Mouse (Mus musculus) right cerebral cortex, postnatal 25 days (tissue): Measurements from ENCODE around the gene Wasf3.
"Not testable (repeated sequence)": the region's sequence is repeated elsewhere in the genome, so short reads cannot be mapped to it uniquely, and the experiment has no call there.

Experiments
- DNase-seq: peaks from one replicate; pipeline ENCODE4 v3.0.0; 2022

The Wasf3 gene

DNA sequence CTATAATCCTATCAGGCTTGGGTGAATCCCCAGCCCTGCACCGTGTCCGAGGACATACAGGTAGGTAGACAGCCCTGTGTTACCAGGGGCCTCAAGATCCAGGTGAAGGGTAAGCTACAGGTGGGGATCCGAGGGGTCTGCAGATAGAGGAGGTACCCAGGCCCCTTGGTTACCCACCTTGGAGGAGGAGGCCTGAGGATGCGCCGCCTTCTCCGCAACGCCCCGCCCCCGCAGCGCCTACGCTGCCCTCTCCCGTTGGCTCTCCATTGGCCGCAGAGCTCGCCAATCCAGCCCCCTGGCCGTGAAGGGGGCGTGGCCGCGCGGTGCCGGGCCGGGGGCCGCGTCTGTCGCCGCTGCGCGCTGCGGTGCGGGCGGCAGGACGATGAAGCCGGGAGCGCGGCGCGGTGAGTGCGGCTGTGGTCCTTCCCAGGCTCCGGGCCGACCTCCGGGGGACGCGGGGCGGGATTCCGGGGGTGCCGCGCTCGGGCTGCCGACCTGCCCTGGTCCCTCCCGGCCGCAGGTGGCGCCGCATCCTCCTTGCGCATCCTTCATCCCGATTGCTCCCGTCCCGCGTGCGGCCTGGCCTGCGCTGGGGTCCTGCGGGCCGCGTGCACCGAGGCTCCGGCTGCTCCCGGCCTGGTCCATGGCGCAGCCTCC, at the start of gene Wasf3:
Gene Wasf3 (plus strand): TSS at position 51 of the 657 bp plus-strand sequence.
- peak; percentile 94 for DNase-seq

DNA sequence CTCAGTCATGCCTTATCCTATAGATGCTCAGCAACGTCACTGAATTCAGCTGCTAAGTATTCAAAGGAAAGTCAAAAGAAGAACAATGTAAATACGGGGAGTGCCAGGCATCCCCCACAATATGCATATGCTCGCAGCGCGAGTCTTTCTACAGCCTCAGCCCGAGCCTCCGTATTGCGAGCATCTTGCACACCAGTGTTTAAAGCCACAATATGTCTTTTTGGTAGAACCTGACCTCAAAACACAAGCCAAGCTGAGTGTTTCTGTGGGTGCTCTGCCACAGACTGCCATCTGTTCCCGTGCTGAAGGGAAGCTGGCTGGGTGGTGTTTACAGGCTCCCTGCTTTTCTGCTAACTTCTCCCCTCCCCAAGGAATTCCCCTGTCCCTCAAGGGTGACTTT, 46.7 kb upstream of the Wasf3 start:
- DNase-seq = peak; percentile 54

DNA sequence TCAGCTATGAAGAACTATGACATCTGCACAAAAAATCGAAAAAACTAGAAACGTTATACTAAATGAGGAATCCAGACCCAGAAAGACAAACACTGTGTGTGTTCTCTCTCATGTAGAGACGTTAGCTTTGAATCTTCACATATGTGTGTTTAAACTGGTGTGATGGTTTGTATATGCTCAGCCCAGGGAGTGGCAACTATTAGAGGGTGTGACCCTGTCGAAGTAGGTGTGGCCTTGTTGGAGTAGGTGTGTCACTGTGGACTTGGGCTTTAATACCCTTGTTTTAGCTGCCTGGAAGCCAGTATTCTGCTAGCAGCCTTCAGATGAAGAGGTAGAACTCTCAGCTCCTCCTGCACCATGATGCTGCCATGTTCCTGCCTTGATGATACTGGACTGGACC, 44.7 kb upstream of the Wasf3 start:
- DNase-seq = no peak

DNA sequence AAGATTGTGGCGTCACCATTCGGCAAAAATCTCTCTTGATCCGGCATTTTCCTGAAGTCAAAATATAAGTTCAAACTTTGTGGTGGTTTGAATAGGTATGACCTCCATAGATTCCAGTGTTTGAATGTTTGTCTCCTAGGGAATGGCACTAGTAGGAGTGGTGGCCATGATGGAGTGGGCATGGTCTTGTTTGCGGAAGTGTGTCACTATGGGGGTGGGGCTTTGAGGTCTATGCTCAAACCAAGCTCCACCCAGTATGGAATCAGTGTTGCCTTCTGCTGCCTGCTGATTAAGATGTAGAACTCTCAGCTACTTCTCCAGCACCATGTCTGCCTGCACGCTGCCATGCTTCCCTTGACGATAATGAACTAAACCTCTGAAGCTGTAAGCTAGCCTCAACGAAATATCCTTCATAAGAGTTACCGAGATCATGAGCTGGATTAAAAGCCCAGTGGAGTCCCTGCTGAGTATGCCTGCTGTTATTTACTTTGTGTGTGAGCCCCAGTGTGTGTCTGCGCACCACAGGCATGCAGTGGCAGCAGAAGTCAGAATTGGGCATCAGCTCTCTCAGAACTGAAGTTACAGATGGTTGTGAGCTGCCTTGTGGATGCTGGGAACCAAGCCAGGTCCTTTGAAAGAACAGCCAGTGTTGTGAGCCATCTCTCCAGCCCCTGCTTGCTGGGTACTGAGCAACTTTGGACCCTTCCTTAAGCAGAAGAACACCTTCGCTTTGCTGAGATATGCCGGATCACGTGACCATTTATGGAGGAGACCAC, 39.7 kb upstream of the Wasf3 start:
- no peak for DNase-seq

DNA sequence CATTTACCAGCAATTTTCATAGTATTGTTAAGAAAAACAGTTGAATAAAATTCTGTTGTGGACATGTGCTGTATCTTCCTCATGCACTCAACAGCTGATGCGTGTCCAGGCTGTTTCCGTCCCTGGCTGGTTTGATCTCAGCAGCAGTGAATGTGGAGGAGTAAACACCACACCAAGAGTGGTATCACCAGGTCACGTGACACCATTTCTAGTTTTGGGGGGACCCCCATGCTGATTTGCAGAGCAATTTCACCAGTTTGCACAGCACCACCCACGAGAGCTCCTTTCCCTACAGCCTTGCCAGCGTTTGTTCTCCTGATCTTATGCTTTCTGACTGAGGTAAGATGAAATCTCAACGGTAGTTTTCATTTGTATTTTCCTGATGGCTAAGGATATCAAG, 37.7 kb upstream of the Wasf3 start:
- no peak for DNase-seq

DNA sequence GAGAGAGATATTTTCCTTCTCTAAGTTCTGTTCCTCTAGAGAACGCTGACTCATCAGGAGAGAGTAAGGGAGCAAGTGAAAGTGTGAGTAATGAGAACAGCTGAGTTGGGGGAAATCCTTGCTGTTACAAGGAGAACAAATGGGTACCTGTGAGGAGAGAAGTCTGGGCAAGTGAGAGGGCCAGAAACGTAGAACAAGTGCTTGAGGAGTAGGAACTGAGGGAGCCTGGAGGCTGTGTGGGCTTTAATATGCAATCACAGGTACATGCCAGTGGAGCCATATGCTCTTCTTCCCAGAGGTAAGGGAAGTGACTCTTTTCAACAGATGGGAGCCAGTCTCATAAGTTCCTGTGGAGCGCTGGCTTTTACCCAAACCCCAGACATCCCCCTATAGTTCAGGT, 35.6 kb upstream of the Wasf3 start:
- DNase-seq = peak; percentile 44

DNA sequence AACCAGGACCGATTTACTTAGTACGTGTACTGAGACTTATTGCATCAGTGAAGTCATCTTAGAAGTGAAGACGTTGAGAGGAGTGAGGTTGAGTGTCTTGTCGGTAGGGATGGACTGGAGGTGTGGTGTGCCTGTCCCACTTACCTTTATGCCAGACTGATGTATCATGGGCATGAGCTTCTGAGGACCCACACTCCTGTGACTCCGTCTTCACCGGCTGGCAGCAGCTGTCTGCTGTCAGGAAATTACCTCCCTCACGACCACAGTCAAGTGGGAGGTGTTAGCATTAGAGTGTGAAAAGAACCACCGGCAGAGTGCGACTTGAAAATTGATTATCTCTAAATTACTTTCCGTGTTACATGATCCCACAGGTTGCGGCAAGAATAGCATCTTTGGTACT, 34.0 kb upstream of the Wasf3 start:
- DNase-seq = no peak

DNA sequence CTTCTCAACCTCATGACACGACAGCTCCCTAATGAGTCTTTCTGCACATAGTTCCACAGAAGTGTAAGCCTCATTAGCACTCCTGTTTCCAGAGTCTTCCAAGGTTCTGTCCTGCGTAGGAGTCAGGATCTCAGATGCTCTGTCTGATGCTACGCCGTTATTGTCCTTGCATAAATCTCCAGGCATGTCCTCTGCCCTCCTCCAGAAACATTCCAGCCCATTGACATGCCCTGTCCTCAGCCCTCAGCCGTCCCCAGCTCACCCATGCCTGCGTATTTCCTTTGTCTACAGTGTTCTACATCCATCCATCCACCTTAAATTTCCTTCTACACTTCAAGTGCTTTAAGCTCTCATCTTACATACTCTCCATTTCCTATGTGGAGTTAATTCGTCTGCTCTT, 32.8 kb upstream of the Wasf3 start:
- no peak for DNase-seq

DNA sequence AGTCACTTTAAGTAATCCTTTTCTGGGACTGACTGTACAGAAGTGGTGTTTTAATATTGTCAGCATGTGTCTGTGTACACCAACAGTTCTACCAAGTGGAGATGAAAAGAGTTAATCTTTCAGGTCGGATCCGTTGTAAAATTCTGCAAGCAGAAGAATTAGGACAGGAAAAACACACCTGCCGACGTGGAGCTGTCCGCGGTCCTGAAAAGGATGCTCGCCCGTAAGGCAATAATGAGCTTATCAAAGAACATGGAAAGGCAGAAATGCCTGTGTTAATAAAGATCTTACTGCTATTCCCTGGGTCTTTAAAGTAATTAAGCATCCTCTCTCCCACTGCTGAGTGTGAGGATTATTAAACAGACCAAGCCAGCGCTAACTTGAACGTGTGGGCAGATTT, 24.4 kb upstream of the Wasf3 start:
- no peak for DNase-seq

DNA sequence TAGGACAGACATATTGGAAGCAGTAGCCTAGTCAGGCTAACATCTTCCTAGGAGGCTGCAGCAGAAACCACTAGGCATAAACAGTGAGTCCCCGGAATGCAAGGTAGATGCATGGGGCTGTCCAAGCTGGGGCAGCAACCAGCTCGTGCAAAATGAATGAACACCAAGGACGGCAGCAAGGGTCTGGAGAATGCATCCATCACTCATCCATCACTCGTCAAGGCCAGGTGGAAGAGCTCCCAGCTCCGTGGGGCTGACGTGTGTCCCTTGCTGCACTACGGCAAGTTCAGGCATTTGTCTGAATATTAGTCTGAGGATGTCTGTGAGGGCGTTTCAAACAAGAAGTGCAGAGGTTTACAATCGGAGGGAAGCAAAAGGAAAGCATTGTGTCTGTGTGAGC, 22.1 kb upstream of the Wasf3 start:
- no peak for DNase-seq

DNA sequence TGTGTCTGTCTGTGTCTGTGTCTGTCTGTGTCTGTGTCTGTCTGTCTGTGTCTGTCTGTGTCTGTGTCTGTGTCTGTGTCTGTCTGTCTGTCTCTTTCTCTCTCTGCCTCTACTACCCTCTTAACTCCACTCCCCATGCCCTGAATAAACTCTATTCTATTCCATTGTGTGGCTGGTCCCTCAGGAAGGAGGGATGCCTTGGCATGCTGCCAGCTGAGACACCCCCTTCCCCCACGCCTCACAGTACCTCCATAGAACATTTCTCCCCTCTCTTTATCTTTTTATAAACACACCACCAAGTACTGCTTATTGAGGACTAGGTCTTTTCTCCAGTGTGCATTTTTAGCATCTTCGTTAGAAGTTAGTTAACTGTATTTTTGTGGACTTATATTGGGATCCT, 16.4 kb upstream of the Wasf3 start:
- no peak for DNase-seq

DNA sequence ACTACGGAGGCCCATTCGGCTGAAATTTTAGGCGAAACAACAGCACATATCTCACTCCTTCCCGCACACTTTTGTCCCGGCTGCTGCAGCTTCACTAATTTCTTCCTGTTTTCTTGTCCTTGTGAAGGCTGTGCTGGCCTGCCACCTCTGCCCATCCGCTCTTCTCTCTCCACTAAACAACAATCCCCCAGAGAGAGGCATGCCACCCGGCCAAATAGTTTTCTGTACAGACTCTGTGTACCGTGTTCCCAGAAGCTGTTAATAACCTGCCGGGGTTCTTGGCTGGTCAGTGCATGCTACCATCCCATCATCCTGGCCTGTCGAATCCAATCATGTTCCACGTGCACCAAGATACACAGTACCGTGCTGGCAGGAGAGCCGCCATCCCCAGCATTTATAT, 15.8 kb upstream of the Wasf3 start:
- no peak for DNase-seq

DNA sequence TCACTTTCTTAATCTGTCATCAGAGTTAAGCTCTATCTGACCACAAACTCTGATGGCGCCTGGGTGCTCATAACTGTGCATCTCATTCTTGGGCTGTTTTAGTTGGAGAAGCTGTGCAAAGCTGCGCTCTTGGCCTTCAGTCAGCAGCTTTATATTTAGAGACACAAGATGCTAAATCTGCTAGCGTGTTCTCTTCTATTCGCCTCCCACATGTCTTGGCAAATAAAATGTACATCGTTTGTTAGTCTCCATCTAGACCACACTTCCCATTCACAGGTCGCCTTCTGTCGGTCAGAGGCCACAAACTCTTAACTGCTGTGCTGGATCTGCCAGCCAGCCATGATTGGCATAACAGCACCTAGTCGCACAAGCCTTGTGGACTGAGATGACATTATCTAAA, 14.0 kb upstream of the Wasf3 start:
- peak; percentile 31 for DNase-seq

DNA sequence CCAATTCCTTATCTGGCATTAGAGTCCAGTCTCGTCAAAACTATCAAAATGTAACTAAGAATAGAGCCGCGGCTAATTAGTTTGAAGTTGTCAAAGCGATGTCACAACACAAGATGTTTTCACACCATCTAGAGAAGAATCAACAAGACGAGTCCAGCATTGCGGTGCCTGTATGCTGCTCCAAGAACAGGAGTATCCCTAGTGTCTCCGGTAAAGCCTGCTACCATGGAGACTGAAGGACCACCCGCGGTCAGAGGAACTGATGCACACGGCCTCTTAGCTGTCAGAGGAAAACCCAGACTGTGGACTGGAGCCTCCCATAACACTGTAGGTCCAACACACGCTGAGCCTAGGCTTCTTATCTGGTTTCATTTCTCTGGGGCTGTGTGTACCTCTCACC, 11.5 kb upstream of the Wasf3 start:
- no peak for DNase-seq

DNA sequence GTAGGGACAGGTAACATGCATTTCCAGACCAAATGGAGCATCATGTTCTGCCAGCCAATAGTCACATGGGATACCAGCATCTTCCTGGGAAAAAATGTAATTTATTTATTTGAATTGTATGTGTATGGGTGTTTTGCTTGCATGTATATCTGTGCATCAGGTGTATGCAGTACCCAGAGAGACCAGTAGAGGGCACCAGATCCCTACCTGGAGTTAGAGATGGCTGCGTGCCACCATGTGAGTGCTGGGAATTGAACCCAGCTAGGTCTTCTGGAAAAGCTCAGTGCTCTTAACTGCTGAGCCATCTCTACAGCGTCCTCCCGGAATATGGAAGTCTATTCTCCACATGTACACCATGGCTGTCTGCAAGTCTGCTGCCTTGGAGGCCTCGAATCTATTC, 8.2 kb upstream of the Wasf3 start:
- no peak for DNase-seq

DNA sequence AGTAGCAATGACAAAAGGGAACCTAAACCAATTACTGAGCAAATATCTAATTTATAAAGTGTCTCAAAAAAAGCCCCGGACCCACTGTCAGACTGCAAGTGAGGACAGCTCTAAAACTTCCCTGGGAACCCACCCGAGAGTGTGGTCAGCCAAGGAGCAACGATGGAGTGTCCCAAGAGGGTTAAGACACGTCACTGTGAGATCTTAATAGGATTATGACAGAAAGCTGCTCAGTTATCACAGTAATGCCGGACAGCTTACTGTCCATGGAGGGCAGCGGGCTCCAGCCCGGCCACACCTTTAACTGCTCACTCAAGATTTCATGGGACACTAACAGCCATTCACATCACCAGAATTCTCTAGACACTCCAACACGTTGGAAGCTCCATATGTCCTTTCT, 4.7 kb upstream of the Wasf3 start:
- no peak for DNase-seq

DNA sequence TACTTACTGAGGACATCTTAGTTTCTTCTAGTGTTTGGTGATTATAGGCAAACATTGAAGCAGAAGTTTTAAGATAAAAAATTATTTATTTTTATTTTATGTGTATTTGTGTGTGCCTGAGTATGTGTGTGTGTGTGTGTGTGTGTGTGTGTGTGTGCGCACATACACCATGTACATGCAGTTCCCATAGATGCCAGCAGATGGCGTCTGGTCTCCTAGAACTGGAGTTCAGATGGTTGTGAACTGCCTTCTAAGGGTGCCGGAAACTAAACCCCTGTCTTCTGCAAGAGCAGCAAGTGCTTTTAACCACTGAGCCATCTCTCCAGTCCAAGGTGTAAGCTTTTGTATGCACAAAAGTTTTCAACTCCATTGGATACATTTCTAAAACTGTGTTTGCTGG, 2.5 kb upstream of the Wasf3 start:
- no peak for DNase-seq

DNA sequence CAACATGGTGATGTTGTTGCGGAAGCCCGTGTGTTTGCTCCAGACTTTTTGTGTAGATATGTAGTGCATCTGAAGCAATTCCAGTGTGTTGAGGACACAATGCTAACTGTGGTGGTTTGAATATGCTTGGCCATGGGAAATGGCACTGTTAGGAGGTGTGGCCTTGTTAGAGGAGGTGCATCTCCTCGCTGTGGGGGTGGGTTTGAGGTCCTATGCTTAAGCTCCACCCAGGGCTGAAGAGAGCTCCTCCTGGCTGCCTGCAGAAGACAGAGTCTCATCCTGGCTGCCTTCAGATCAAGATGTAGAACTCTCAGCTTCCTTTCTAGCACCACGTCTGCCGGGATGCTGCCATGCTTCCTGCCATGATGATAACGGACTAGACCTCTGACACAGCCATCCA, 1.4 kb upstream of the Wasf3 start:
- no peak for DNase-seq

DNA sequence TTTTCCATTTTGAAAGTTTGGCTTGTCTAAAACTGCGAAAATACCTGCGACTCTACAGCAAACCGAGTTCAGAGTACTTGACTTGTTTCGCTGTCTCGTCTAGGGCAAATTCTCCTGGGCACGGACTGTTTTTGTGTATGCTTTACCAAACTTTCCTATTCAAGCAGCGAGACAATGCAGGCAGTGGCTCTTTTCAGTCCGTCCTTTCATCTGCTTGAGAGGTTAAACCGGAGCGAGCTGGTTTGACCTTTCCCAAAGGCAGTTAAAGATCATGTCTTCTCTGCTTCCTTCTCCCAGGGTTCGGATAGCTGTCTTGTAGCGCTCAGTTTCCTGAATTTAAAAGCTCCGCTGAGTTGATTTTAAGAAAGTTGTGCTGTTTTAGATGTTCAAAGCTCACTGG, 1.2 kb downstream of the Wasf3 start:
- DNase-seq = no peak

DNA sequence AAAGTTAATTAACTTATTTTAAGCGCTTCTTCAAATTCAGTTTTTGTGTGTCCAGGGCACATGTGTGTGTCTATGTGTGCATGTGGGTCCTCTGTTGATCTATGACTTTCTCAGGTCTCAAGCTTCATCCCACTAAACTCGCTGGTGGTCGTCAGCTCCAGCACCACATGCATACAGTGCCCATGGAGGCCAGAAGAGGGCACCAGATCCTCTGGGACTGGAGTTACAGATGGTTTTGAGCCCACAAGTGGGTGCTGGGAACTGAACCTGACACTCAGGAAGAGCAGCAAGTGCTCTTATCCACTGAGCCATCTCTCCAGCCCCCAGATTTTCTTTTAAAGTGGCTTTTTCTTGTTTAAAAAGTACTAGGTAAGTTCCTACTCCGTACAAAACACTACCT, 2.1 kb downstream of the Wasf3 start:
- DNase-seq = no peak

DNA sequence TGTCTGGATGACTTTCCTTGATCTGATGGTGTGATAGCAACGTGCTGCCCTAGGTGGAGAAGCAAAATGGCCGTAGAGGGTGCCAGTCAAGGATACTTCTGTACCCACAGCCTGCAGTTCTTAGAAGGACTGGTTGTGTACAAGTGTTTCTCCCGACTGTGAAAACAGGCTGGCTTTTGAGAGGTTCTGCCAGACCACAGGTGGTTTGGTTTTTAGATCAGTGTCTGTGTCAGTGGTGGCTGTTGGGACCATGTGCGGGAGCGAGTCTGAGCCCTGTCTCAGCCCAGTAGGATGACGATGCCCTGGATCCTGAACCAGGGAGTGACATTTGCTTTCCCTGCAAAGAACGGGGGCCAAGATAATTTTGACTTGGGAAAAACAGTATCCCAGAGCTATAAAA, 9.8 kb downstream of the Wasf3 start:
- no peak for DNase-seq

DNA sequence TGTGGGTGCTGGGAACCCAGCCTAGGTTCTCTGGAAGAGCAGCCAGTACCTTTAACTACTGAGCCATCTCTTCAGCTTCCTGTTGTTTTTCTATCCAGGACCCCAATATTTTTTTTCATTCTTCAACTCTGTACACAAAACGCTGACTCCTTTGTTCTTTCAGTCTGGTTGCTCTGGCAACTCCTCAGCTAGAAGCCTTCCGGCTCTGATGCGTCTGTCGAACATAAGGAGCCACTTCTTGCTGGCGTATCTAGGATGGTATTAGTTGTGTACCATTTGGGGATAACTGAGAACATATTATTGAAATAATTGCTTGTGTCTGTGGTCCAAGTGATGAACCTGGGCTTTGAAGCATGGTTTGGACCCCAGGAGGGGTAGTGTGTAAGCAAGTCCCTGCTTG, 12.5 kb downstream of the Wasf3 start:
- no peak for DNase-seq

DNA sequence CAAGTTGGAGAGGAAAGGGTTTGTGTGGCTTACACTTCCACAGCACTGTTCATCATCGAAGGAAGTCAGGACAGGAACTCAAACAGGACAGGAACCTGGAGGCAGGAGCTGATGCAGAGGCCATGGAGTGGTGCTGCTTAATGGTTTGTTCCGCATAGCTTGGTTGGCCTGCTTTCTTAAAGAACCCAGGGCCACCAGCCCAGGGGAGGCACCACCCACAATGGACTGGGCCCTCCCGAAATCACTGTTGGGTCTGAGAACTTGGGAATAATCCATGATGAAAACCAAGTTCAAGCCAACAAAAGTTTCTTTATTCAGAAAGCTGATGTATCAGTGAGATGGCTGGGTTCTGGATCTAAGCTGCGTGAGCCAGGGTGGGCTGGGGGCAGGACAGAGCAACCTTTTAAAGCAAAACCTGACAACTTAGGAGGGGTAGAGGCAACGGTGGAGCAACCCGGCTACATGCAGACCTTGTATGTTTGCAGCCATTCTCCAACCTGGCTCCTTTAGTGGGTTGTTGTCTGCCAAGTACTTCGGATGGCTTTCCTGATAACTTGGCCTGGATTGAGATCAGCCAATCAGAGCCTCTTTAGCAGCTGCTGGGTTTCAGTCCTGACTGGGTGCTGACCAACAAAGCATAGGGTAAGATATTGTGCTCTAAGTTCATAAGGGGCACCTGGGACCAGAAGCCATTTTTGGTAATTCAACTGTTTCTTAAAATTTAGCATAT, 13.8 kb downstream of the Wasf3 start:
- DNase-seq = no peak

DNA sequence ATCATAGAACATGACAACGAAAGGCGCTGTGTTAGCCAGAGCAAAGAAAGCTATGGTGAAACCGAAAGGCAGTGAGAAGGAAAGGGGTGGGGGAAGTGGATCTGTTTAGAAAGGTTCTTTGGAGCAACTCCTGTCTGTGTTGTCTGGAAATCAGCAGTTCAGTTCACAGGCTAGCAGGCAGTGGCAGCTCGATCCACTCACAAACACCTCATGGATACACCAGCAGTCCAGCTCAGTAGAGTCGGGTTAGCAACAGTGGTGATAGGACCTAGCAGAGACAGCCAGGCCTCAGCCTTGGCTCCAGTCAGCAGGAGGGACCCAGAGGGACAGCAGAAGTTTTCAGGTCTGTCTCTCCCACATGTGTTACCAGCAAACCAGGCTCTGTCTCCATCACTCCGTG, 16.2 kb downstream of the Wasf3 start:
- DNase-seq = not testable (repeated sequence)
